13 mouse cellular contexts compared by ENCODE assay signal in the genomic region with DNA sequence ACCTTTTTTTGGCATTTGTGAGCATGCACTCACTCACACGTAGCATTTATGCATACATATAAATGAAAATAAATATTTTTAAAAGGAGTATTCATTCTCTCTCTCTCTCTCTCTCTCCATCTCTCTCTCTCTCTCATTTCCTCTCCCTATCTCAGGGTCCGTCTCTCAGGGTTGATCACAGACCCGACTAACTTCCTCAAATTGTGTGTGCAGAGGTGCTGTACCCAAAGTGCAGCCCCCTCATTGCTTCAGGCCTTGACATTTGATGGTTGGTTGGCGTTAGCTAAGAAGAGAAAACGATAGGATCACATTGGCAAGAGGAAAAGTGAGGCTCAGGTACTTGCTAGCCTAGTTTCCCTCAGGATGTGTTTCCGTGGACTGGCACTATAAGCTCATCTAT.
"Had no signal": no experiment of that assay in that cellular context is flagged by ENCODE, and none has a peak within 500 bp of the region (broad histone marks: within the 10 kb centered on the region; RNA-seq: fewer than 3 reads in every experiment).

No protein-coding gene starts in this region.

- H3K9me3 ChIP-seq: limb, embryonic 10.5 days; limb, embryonic 13.5 days; liver, embryonic 13.5 days had no signal

- H3K27me3 ChIP-seq: limb, embryonic 13.5 days; liver, embryonic 13.5 days had no signal

- DNase-seq: kidney, adult 18-20 months; kidney, adult 9 months; kidney, postnatal 25 days; layer of hippocampus, adult 9-11 months; liver, embryonic 13.5 days; lung, adult 2 months; midbrain, embryonic 14.5 days had no signal

- H3K4me2 ChIP-seq: limb, embryonic 13.5 days; liver, embryonic 13.5 days; midbrain, embryonic 11.5 days had no signal

- H3K36me3 ChIP-seq: limb, embryonic 10.5 days; limb, embryonic 13.5 days; liver, embryonic 13.5 days had no signal

- H3K27ac ChIP-seq: kidney, postnatal 0 days; layer of hippocampus, adult 2 months; limb, embryonic 10.5 days; limb, embryonic 13.5 days; liver, embryonic 13.5 days; macrophage had no signal

- H3K4me3 ChIP-seq: layer of hippocampus, adult 2 months; limb, embryonic 10.5 days; limb, embryonic 13.5 days; liver, embryonic 13.5 days had no signal

- H3K9ac ChIP-seq: limb, embryonic 13.5 days; liver, embryonic 13.5 days had no signal
